ENCODE assay signal across 8 mouse cellular contexts in the genomic region with DNA sequence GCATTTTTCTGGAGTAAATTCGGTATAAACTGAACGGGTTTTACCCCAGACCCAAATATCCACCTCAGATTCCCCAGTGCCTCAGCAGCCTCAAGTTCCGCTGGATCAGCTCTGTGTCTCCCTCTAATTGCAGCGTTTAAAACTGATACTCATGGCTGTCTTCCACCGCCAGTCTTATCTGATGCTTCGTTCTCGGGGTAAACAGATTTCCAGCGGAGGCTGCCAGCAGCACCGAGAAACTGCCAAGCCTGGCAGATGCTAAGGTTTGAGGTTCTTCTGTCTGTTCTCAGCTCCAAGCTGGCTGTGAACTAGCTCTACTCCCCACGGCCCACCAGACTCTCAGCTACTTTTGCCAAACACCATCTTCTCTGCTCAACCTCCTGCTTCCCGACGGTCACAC.
DNase-seq lines count a peak whose midpoint lies in the region; ATAC-seq lines count a peak whose summit lies in the region.

No protein-coding gene starts in this region.

- no peaks in the 10 kb centered on the region for H3K4me1 ChIP-seq in hindbrain, embryonic 16.5 days (ENCODE audit: control insufficient read depth, insufficient read depth, low read depth, low read length)
- no peaks in the 10 kb centered on the region for H3K4me1 ChIP-seq in hindbrain, embryonic 12.5 days

- H3K9me3 ChIP-seq in hindbrain, embryonic 16.5 days (ENCODE audit: control insufficient read depth, low read length): no peaks in the 10 kb centered on the region
- H3K9me3 ChIP-seq in hindbrain, embryonic 12.5 days (replicated peaks): no peaks in the 10 kb centered on the region

- H3K4me2 ChIP-seq in hindbrain, embryonic 16.5 days (ENCODE audit: low read length): no peak overlapping the region
- no peak overlapping the region for H3K4me2 ChIP-seq in hindbrain, embryonic 12.5 days (replicated peaks)

- ATAC-seq in hindbrain, embryonic 16.5 days: peak; percentile 79
- no peak for ATAC-seq in hindbrain, embryonic 12.5 days (ENCODE audit: low FRiP score)
- ATAC-seq in megakaryocyte progenitor cell, adult 5-6 weeks (replicated peaks; ENCODE audit: poor library complexity): no peak

- H3K4me3 ChIP-seq in hindbrain, embryonic 16.5 days (ENCODE audit: low read length): no peak overlapping the region
- no peak overlapping the region for H3K4me3 ChIP-seq in hindbrain, embryonic 12.5 days

- H3K9ac ChIP-seq in hindbrain, embryonic 16.5 days (ENCODE audit: low read depth, low read length): no peak overlapping the region
- no peak overlapping the region for H3K9ac ChIP-seq in hindbrain, embryonic 12.5 days

- 68% methylated on average over 12 of the region's 12 CpGs for WGBS in hindbrain, embryonic 16.5 days
- WGBS in hindbrain, embryonic 12.5 days: 74% methylated on average over 12 of the region's 12 CpGs

- peak; percentile 22 for DNase-seq in cerebellum, adult 11 months
- peak; percentile 47 to 69 for DNase-seq in gastrocnemius, adult 8-10 months (ENCODE audit: low spot score in 2 of 2)
- peak; percentile 89 for DNase-seq in layer of hippocampus, adult 9-11 months
- peak; percentile 15 for DNase-seq in ovary, postnatal 10 days (ENCODE audit: low spot score)
- no peak for DNase-seq in spleen, postnatal 10 days (ENCODE audit: low spot score in 2 of 2)

- H3K27ac ChIP-seq in hindbrain, embryonic 16.5 days (ENCODE audit: low read depth, low read length): no peak overlapping the region
- H3K27ac ChIP-seq in hindbrain, embryonic 12.5 days: no peak overlapping the region

- H3K36me3 ChIP-seq in hindbrain, embryonic 16.5 days (ENCODE audit: control insufficient read depth, insufficient read depth, low read length): no peaks in the 10 kb centered on the region
- no peaks in the 10 kb centered on the region for H3K36me3 ChIP-seq in hindbrain, embryonic 12.5 days

- H3K27me3 ChIP-seq in hindbrain, embryonic 16.5 days (replicated peaks; ENCODE audit: control insufficient read depth, insufficient read depth, low read length): no peaks in the 10 kb centered on the region
- no peaks in the 10 kb centered on the region for H3K27me3 ChIP-seq in hindbrain, embryonic 12.5 days

Comparison
In these comparisons a context has a peak if more than half of its experiments do, and no peak if none do; other contexts are left out.
1. DNase-seq: peak in cerebellum, adult 11 months (single experiment), gastrocnemius, adult 8-10 months (2 of 2), layer of hippocampus, adult 9-11 months (single experiment) and ovary, postnatal 10 days (single experiment); none in spleen, postnatal 10 days (0 of 2).